9 mouse cellular contexts compared by ENCODE assay signal in genomic region chr1:120390336-120390735, GRCm38 (mm10). TPM values are rescaled to one million over a fixed set of nuclear protein-coding genes. Genes with fewer than 3 reads are reported as not detected.
DNase-seq lines count a peak whose midpoint lies in the region; ATAC-seq lines count a peak whose summit lies in the region.
"Had no signal": no experiment of that assay in that cellular context is flagged by ENCODE, and none has a peak within 500 bp of the region (broad histone marks: within the 10 kb centered on the region; RNA-seq: fewer than 3 reads in every experiment).

No protein-coding gene starts in this region.

- peak; percentile 2 to 17 for DNase-seq in kidney, adult 8-10 months
- peak; percentile 70 for DNase-seq in R1 (ENCODE audit: low read depth, low spot score)
- DNase-seq in embryo, embryonic 10.5 days (ENCODE audit: low spot score), result peak; percentile 87
- DNase-seq in limb, embryonic 11.5 days (ENCODE audit: low spot score), result peak; percentile 92
- peak; percentile 72 for DNase-seq in ovary, postnatal 36 days (ENCODE audit: low spot score)
- no peak for DNase-seq in left cerebral cortex, adult 11 months (ENCODE audit: low spot score)

- no peaks in the 10 kb centered on the region for H3K27me3 ChIP-seq in kidney, embryonic 15.5 days
- H3K27me3 ChIP-seq in limb, embryonic 11.5 days (ENCODE audit: control insufficient read depth, insufficient read depth, low read length), result no peaks in the 10 kb centered on the region
- H3K27me3 ChIP-seq in intestine, embryonic 15.5 days (replicated peaks), result no peaks in the 10 kb centered on the region
- H3K27me3 ChIP-seq: limb, embryonic 15.5 days had no signal

- no peaks in the 10 kb centered on the region for H3K4me1 ChIP-seq in kidney, embryonic 15.5 days
- H3K4me1 ChIP-seq in limb, embryonic 11.5 days (ENCODE audit: control insufficient read depth, insufficient read depth, low read length), result no peaks in the 10 kb centered on the region
- H3K4me1 ChIP-seq in intestine, embryonic 15.5 days (replicated peaks), result no peaks in the 10 kb centered on the region
- H3K4me1 ChIP-seq: limb, embryonic 15.5 days had no signal

- no peak overlapping the region for H3K27ac ChIP-seq in kidney, embryonic 15.5 days
- H3K27ac ChIP-seq in limb, embryonic 11.5 days (replicated peaks; ENCODE audit: low read depth, low read length), result no peak overlapping the region
- no peak overlapping the region for H3K27ac ChIP-seq in intestine, embryonic 15.5 days
- H3K27ac ChIP-seq: limb, embryonic 15.5 days had no signal

- no peak overlapping the region for H3K9ac ChIP-seq in kidney, embryonic 15.5 days
- H3K9ac ChIP-seq in limb, embryonic 11.5 days (ENCODE audit: low read length), result no peak overlapping the region
- H3K9ac ChIP-seq in intestine, embryonic 15.5 days, result no peak overlapping the region
- H3K9ac ChIP-seq: limb, embryonic 15.5 days had no signal

- WGBS in kidney, embryonic 15.5 days, result 2% methylated on average over 11 of the region's 11 CpGs
- WGBS in limb, embryonic 11.5 days, result 2% methylated on average over 11 of the region's 11 CpGs
- 1% methylated on average over 11 of the region's 11 CpGs for WGBS in intestine, embryonic 15.5 days

- no peaks in the 10 kb centered on the region for H3K9me3 ChIP-seq in kidney, embryonic 15.5 days (replicated peaks)
- H3K9me3 ChIP-seq in limb, embryonic 11.5 days (ENCODE audit: control insufficient read depth, low read length), result no peaks in the 10 kb centered on the region
- H3K9me3 ChIP-seq in intestine, embryonic 15.5 days, result no peaks in the 10 kb centered on the region
- H3K9me3 ChIP-seq: limb, embryonic 15.5 days had no signal

- no peak for ATAC-seq in kidney, embryonic 15.5 days (replicated peaks; ENCODE audit: low FRiP score)
- ATAC-seq in limb, embryonic 11.5 days (ENCODE audit: insufficient number of reproducible peaks, low FRiP score, low TSS enrichment, low read depth), result no peak
- no peak for ATAC-seq in intestine, embryonic 15.5 days

- no peaks in the 10 kb centered on the region for H3K36me3 ChIP-seq in kidney, embryonic 15.5 days
- H3K36me3 ChIP-seq in limb, embryonic 11.5 days (ENCODE audit: control insufficient read depth, insufficient read depth, low read length), result no peaks in the 10 kb centered on the region
- H3K36me3 ChIP-seq in intestine, embryonic 15.5 days, result no peaks in the 10 kb centered on the region
- H3K36me3 ChIP-seq: limb, embryonic 15.5 days had no signal

- no peak overlapping the region for H3K4me3 ChIP-seq in kidney, embryonic 15.5 days (replicated peaks)
- no peak overlapping the region for H3K4me3 ChIP-seq in limb, embryonic 11.5 days (ENCODE audit: low read depth, low read length)
- H3K4me3 ChIP-seq in intestine, embryonic 15.5 days (replicated peaks), result no peak overlapping the region
- H3K4me3 ChIP-seq: limb, embryonic 15.5 days had no signal

- H3K4me2 ChIP-seq in kidney, embryonic 15.5 days, result no peak overlapping the region
- no peak overlapping the region for H3K4me2 ChIP-seq in limb, embryonic 11.5 days (ENCODE audit: low read depth, severe bottlenecking)
- H3K4me2 ChIP-seq in intestine, embryonic 15.5 days (replicated peaks), result no peak overlapping the region
- H3K4me2 ChIP-seq: limb, embryonic 15.5 days had no signal

RNA-seq across cellular contexts. Expression of gene C1ql2, which starts 50.0 kb away (rescaled TPM):
- polyA plus RNA-seq in kidney, embryonic 15.5 days (2015; fragmentation: Nextera tagmentation; extraction: Ambion mirVana), result 0.18 TPM in 1 of 2 replicates, not detected in the other
- not detected in 2 replicates for polyA plus RNA-seq in limb, embryonic 11.5 days (2014; fragmentation: Nextera tagmentation; extraction: Ambion mirVana)
- polyA plus RNA-seq in intestine, embryonic 15.5 days (2015; fragmentation: Nextera tagmentation; extraction: Ambion mirVana), result 0.08 TPM in 1 of 2 replicates, not detected in the other
- polyA plus RNA-seq: limb, embryonic 15.5 days had no signal
